Mouse (Mus musculus) bone marrow macrophage, adult 2 months (primary cell): ENCODE data around the gene Pld4. TPM values are rescaled to one million over a fixed set of nuclear protein-coding genes. Genes with fewer than 3 reads are reported as not detected.
A peak's percentile ranks its signal among the peaks of the same experiment; 100 is the strongest.

Source experiments
- H3K27ac ChIP-seq: 2 replicates; pipeline ENCODE4 v1.5.1; 2012; ENCODE audit warnings: low read depth, low read length; ENCODE audit not compliant: insufficient read depth
- H3K4me1 ChIP-seq: 2 replicates; pipeline ENCODE4 v1.6.1; 2012; ENCODE audit warnings: low read length; ENCODE audit not compliant: control insufficient read depth, insufficient read depth
- H3K4me3 ChIP-seq: 2 replicates; pipeline ENCODE4 v1.5.1; 2012; ENCODE audit warnings: mild to moderate bottlenecking, low read length, moderate library complexity; ENCODE audit not compliant: insufficient read depth
- CTCF ChIP-seq: IDR thresholded peaks from 2 replicates; pipeline ENCODE4 v1.5.1; 2012; ENCODE audit warnings: low read depth, mild to moderate bottlenecking, low read length, moderate library complexity
- POLR2A ChIP-seq: IDR thresholded peaks from 2 replicates; pipeline ENCODE4 v1.6.1; 2012; ENCODE audit warnings: mild to moderate bottlenecking, low read depth, low read length, borderline replicate concordance
- polyA plus RNA-seq: library from polyadenylated mRNA; stranded (reverse); fragments of >200 nt; gene quantifications from 2 replicates; pipeline ENCODE4 v1.2.4, GENCODE M21; 2012; ENCODE audit not compliant: missing spikeins, insufficient read depth, insufficient read length

Gene Pld4
- polyA plus RNA-seq, 1 experiment = 1,170 TPM

DNA sequence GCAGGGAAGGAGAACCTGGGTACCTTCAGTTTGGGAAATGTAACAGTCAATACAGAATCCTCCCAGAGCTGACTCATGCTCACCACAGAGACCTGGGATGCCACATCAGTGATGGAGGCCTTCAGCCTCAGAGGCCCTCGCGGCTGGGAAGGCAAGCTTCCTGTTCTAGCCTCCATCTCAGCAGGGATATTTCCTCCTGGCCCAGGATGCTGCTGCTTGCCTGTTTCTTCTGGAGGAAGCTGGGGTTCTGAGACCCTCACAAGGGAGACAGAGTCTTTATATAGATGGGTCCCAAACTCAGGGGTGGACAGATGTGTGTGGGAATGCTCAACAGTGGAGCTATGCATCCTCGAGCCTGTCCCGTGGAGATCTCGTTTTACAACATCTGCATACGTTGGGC, 13.6 kb downstream of the Pld4 start:
- no peaks in the 10 kb centered on the region for H3K4me1 ChIP-seq
- TF ChIP-seq POLR2A (no peak), CTCF (no peak)

GRCm38 (mm10) chr12:112774481-112774880, 14.0 kb downstream of the Pld4 start:
- H3K27ac ChIP-seq = no peak overlapping the region
- H3K4me1 ChIP-seq = no peaks in the 10 kb centered on the region
- no peak overlapping the region for H3K4me3 ChIP-seq
- no peak for TF ChIP-seq POLR2A

More for the DNA sequence above, 13.6 kb downstream of the Pld4 start:
- Histone ChIP-seq H3K4me3 (no peak overlapping the region), H3K27ac (no peak overlapping the region)

DNA sequence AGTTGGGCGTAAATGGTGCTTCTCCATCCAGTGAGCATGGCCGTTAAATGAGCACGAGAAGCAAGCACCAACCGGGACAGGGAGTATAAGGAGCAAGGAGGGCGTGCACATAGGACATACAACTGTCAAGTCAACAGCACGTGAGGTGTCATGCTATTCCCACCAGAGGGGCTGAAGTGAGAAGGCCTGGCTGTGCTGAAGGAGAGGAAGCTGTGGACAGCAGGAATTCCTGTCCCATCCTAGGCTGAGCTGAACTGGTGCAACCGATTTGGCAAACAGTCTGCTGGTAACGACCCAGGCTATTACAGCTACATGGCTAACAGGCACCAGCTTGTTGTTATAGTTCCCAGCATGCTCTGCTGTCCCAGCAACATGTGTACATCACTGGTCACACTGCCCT, 30.6 kb downstream of the Pld4 start:
- TF ChIP-seq POLR2A (no peak), CTCF (no peak)
- H3K4me3 ChIP-seq = no peak overlapping the region

GRCm38 (mm10) chr12:112793601-112794355, 33.3 kb downstream of the Pld4 start:
- H3K27ac ChIP-seq = peak overlapping the region; percentile 79
- TF ChIP-seq POLR2A (no peak), CTCF (no peak)
- peaks cover 44% of the 10 kb centered on the region for H3K4me1 ChIP-seq
- peak overlapping the region; percentile 57 for H3K4me3 ChIP-seq

More for the DNA sequence above, 30.6 kb downstream of the Pld4 start:
- Histone ChIP-seq H3K27ac (no peak overlapping the region), H3K4me1 (peaks cover 21% of the 10 kb centered on the region)

GRCm38 (mm10) chr12:112794356-112794816, 33.9 kb downstream of the Pld4 start:
- Histone ChIP-seq H3K4me1 (peaks cover 44% of the 10 kb centered on the region), H3K4me3 (peak overlapping the region; percentile 57), H3K27ac (peak overlapping the region; percentile 79)
- TF ChIP-seq CTCF (no peak), POLR2A (no peak)

GRCm38 (mm10) chr12:112794998-112795397, 34.5 kb downstream of the Pld4 start:
- H3K27ac ChIP-seq = peak overlapping the region; percentile 79
- no peak for TF ChIP-seq CTCF
- no peak for TF ChIP-seq POLR2A
- peaks cover 49% of the 10 kb centered on the region for H3K4me1 ChIP-seq
- peak overlapping the region; percentile 57 for H3K4me3 ChIP-seq

GRCm38 (mm10) chr12:112795466-112796104, 35.1 kb downstream of the Pld4 start:
- TF ChIP-seq CTCF = no peak
- no peak for TF ChIP-seq POLR2A
- Histone ChIP-seq H3K27ac (peak overlapping the region; percentile 79), H3K4me3 (peak overlapping the region; percentile 57), H3K4me1 (peaks cover 53% of the 10 kb centered on the region)

- Histone ChIP-seq H3K27ac (peak overlapping the region; percentile 70), H3K4me3 (no peak overlapping the region), H3K4me1 (peaks cover 53% of the 10 kb centered on the region)
- TF ChIP-seq CTCF = no peak
- no peak for TF ChIP-seq POLR2A
Measured at GRCm38 (mm10) chr12:112796551-112797510, 36.4 kb downstream of the Pld4 start.

DNA sequence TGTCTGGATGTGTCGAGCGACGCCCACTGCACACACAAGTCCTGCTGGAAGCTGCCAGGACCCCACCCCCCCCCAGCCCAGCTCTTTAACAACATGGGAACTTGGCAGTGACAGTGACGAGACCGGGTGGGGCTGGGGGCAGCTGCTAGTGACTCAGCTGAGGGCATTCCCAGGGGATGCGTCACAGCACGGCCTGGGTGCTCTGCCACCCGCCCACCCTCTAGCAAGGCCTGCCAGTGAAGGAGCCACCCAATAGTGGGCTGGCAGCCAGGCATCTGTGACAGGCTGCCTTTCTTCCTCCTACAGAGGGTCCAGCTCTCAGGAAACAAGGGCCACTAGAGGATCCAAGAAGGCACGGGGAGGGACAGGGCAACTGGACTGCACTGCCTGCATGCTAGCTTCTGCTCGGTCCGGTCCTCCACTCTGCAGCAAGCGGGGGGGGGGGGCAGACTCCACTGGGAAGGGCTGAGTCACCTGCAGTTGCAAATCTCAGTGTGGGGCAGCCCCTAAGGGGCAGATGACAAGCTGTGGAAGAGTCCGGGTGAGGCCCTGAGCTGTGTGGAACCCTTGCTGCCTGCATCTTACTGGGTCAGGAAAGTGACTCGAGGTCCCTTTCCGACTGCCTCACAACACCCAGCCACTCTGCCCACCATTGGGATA, 37.3 kb downstream of the Pld4 start:
- peak overlapping the region; percentile 5 for H3K27ac ChIP-seq
- H3K4me1 ChIP-seq = peaks cover 54% of the 10 kb centered on the region
- no peak overlapping the region for H3K4me3 ChIP-seq
- no peak for TF ChIP-seq POLR2A
- no peak for TF ChIP-seq CTCF
